Mouse (Mus musculus): ENCODE measurements around the gene Srbd1. TPM values are rescaled to one million over a fixed set of nuclear protein-coding genes. Genes with fewer than 3 reads are reported as not detected.

Gene Srbd1
- polyA plus RNA-seq, 1 experiment from 2014 or later = 11.6 TPM

- H3K9ac ChIP-seq (ENCODE audit: low read depth, low read length) = no peak overlapping the region
- ATAC-seq (ENCODE audit: low FRiP score, low TSS enrichment) = no peak
- 90% methylated on average over 6 of the region's 6 CpGs for WGBS
Observed at GRCm38 (mm10) chr17:86156999-86157398, 12.0 kb upstream of the Srbd1 start.

GRCm38 (mm10) chr17:86150867-86151348 lies 5.9 kb upstream of the Srbd1 start:
- Histone ChIP-seq H3K9me3 (ENCODE audit: control insufficient read depth, low read length) (peaks cover 5% of the 10 kb centered on the region; the same call in 1 of the 2 replicates), H3K4me3 (ENCODE audit: low read length) (no peak overlapping the region), H3K36me3 (ENCODE audit: control insufficient read depth, insufficient read depth, low read length) (no peaks in the 10 kb centered on the region), H3K9ac (ENCODE audit: low read depth, low read length) (no peak overlapping the region), H3K27ac (ENCODE audit: low read depth, low read length) (no peak overlapping the region), H3K4me2 (replicated peaks; ENCODE audit: low read depth, low read length) (no peak overlapping the region), H3K27me3 (ENCODE audit: control insufficient read depth, insufficient read depth, low read length) (no peaks in the 10 kb centered on the region), H3K4me1 (ENCODE audit: control insufficient read depth, insufficient read depth, low read length) (no peaks in the 10 kb centered on the region)
- peak; percentile 92 for ATAC-seq (ENCODE audit: low FRiP score, low TSS enrichment)
- WGBS = 14% methylated on average over 5 of the region's 5 CpGs

More at GRCm38 (mm10) chr17:86156999-86157398, 12.0 kb upstream of the Srbd1 start:
- Histone ChIP-seq H3K27me3 (ENCODE audit: control insufficient read depth, insufficient read depth, low read length) (no peaks in the 10 kb centered on the region), H3K4me3 (ENCODE audit: low read length) (no peak overlapping the region), H3K4me2 (replicated peaks; ENCODE audit: low read depth, low read length) (no peak overlapping the region), H3K36me3 (ENCODE audit: control insufficient read depth, insufficient read depth, low read length) (no peaks in the 10 kb centered on the region), H3K4me1 (ENCODE audit: control insufficient read depth, insufficient read depth, low read length) (no peaks in the 10 kb centered on the region), H3K27ac (ENCODE audit: low read depth, low read length) (no peak overlapping the region), H3K9me3 (ENCODE audit: control insufficient read depth, low read length) (peaks cover 5% of the 10 kb centered on the region; the same call in 1 of the 2 replicates)

DNA sequence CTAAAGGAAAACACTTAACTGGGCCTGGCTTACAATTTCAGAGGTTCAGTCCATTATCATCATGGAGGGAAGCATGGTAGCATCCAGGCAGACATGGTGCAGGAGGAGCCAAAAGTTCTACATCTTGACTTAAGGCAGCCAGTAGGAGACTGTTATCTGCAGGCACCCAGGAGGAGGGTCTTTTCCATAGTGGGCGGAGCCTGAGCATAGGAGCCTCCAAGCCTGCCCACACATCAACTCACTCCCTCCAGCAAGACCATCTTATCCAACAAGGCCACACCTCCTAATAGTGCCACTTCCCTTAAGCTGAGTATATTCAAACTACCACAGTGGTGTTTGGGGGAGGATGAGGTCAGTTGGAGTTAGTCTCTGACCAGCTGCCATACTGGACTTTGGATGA lies 4.8 kb upstream of the Srbd1 start:
- no peak overlapping the region for H3K27ac ChIP-seq (ENCODE audit: low read depth, low read length)
- H3K4me2 ChIP-seq (replicated peaks; ENCODE audit: low read depth, low read length) = no peak overlapping the region
- H3K4me3 ChIP-seq (ENCODE audit: low read length) = no peak overlapping the region
- H3K36me3 ChIP-seq (ENCODE audit: control insufficient read depth, insufficient read depth, low read length) = no peaks in the 10 kb centered on the region
- ATAC-seq (ENCODE audit: low FRiP score, low TSS enrichment) = no peak
- 95% methylated on average over 1 of the region's 1 CpGs for WGBS
- no peak overlapping the region for H3K9ac ChIP-seq (ENCODE audit: low read depth, low read length)
- H3K27me3 ChIP-seq (ENCODE audit: control insufficient read depth, insufficient read depth, low read length) = no peaks in the 10 kb centered on the region
- H3K9me3 ChIP-seq (ENCODE audit: control insufficient read depth, low read length) = peaks cover 5% of the 10 kb centered on the region; the same call in 1 of the 2 replicates
- no peaks in the 10 kb centered on the region for H3K4me1 ChIP-seq (ENCODE audit: control insufficient read depth, insufficient read depth, low read length)

GRCm38 (mm10) chr17:86144537-86145078 lies 367 bp downstream of the Srbd1 start:
- H3K4me3 ChIP-seq (ENCODE audit: low read length) = peak overlapping the region; percentile 62
- H3K4me1 ChIP-seq (ENCODE audit: control insufficient read depth, insufficient read depth, low read length) = 0 out of 2 replicates have a peak, but pooled peaks cover 5% of the 10 kb centered on the region
- peak; percentile 74 for ATAC-seq (ENCODE audit: low FRiP score, low TSS enrichment)
- no peaks in the 10 kb centered on the region for H3K27me3 ChIP-seq (ENCODE audit: control insufficient read depth, insufficient read depth, low read length)
- H3K36me3 ChIP-seq (ENCODE audit: control insufficient read depth, insufficient read depth, low read length) = no peaks in the 10 kb centered on the region; the same call in 1 of the 2 replicates
- 0 out of 2 replicates have a peak overlapping the region, but pooled peaks have one; percentile 7 for H3K27ac ChIP-seq (ENCODE audit: low read depth, low read length)
- no peaks in the 10 kb centered on the region for H3K9me3 ChIP-seq (ENCODE audit: control insufficient read depth, low read length)
- WGBS = under 1% methylated on average over 33 of the region's 33 CpGs
- H3K4me2 ChIP-seq (replicated peaks; ENCODE audit: low read depth, low read length) = peak overlapping the region; percentile 89
- H3K9ac ChIP-seq (ENCODE audit: low read depth, low read length) = peak overlapping the region; percentile 72

GRCm38 (mm10) chr17:86135835-86136234 lies 9.1 kb downstream of the Srbd1 start:
- no peaks in the 10 kb centered on the region for H3K27me3 ChIP-seq (ENCODE audit: control insufficient read depth, insufficient read depth, low read length)
- H3K4me2 ChIP-seq (replicated peaks; ENCODE audit: low read depth, low read length) = no peak overlapping the region
- ATAC-seq (ENCODE audit: low FRiP score, low TSS enrichment) = no peak
- H3K27ac ChIP-seq (ENCODE audit: low read depth, low read length) = no peak overlapping the region
- 81% methylated on average over 10 of the region's 10 CpGs for WGBS
- H3K36me3 ChIP-seq (ENCODE audit: control insufficient read depth, insufficient read depth, low read length) = peaks cover 47% of the 10 kb centered on the region
- no peak overlapping the region for H3K4me3 ChIP-seq (ENCODE audit: low read length)
- H3K9me3 ChIP-seq (ENCODE audit: control insufficient read depth, low read length) = no peaks in the 10 kb centered on the region
- H3K9ac ChIP-seq (ENCODE audit: low read depth, low read length) = no peak overlapping the region
- H3K4me1 ChIP-seq (ENCODE audit: control insufficient read depth, insufficient read depth, low read length) = no peaks in the 10 kb centered on the region

- H3K4me2 ChIP-seq (replicated peaks; ENCODE audit: low read depth, low read length) = no peak overlapping the region
- H3K9me3 ChIP-seq (ENCODE audit: control insufficient read depth, low read length) = no peaks in the 10 kb centered on the region
- no peak overlapping the region for H3K4me3 ChIP-seq (ENCODE audit: low read length)
- H3K27ac ChIP-seq (ENCODE audit: low read depth, low read length) = no peak overlapping the region
- no peaks in the 10 kb centered on the region for H3K4me1 ChIP-seq (ENCODE audit: control insufficient read depth, insufficient read depth, low read length)
- no peak overlapping the region for H3K9ac ChIP-seq (ENCODE audit: low read depth, low read length)
- H3K27me3 ChIP-seq (ENCODE audit: control insufficient read depth, insufficient read depth, low read length) = no peaks in the 10 kb centered on the region
- H3K36me3 ChIP-seq (ENCODE audit: control insufficient read depth, insufficient read depth, low read length) = peaks cover 55% of the 10 kb centered on the region
- WGBS = 72% methylated on average over 6 of the region's 6 CpGs
- ATAC-seq (ENCODE audit: low FRiP score, low TSS enrichment) = no peak
Observed at GRCm38 (mm10) chr17:86134461-86134860, 10.5 kb downstream of the Srbd1 start.

GRCm38 (mm10) chr17:86132534-86132933 lies 12.4 kb downstream of the Srbd1 start:
- WGBS = 37% methylated on average over 5 of the region's 5 CpGs
- H3K4me3 ChIP-seq (ENCODE audit: low read length) = no peak overlapping the region
- H3K36me3 ChIP-seq (ENCODE audit: control insufficient read depth, insufficient read depth, low read length) = peaks cover 51% of the 10 kb centered on the region
- peak; percentile 78 for ATAC-seq (ENCODE audit: low FRiP score, low TSS enrichment)
- H3K27ac ChIP-seq (ENCODE audit: low read depth, low read length) = no peak overlapping the region
- no peaks in the 10 kb centered on the region for H3K4me1 ChIP-seq (ENCODE audit: control insufficient read depth, insufficient read depth, low read length)
- H3K9me3 ChIP-seq (ENCODE audit: control insufficient read depth, low read length) = no peaks in the 10 kb centered on the region
- H3K27me3 ChIP-seq (ENCODE audit: control insufficient read depth, insufficient read depth, low read length) = no peaks in the 10 kb centered on the region
- H3K4me2 ChIP-seq (replicated peaks; ENCODE audit: low read depth, low read length) = no peak overlapping the region
- H3K9ac ChIP-seq (ENCODE audit: low read depth, low read length) = no peak overlapping the region

DNA sequence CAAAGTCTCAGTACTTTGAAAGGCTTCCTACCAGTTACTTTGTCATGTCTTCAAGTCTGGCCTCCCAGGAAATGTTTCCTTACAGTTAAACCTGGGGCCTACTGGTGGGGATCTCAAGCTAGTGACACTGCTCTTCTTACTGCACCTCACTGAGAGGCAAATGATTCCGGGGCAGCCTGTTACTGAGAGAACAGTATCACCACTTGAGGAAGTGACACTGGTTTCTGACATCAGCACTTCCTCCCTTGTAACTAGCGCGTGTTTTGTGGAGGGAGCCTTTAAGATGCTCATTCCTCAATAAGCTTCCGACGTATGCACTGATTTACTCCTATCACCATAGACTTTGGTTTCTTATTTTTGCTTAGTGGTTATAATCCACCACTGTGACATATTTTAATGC lies 16.8 kb downstream of the Srbd1 start:
- WGBS = 94% methylated on average over 5 of the region's 5 CpGs
- H3K4me2 ChIP-seq (replicated peaks; ENCODE audit: low read depth, low read length) = no peak overlapping the region
- H3K27ac ChIP-seq (ENCODE audit: low read depth, low read length) = no peak overlapping the region
- no peaks in the 10 kb centered on the region for H3K4me1 ChIP-seq (ENCODE audit: control insufficient read depth, insufficient read depth, low read length)
- H3K9me3 ChIP-seq (ENCODE audit: control insufficient read depth, low read length) = no peaks in the 10 kb centered on the region
- H3K9ac ChIP-seq (ENCODE audit: low read depth, low read length) = no peak overlapping the region
- H3K27me3 ChIP-seq (ENCODE audit: control insufficient read depth, insufficient read depth, low read length) = no peaks in the 10 kb centered on the region
- no peak for ATAC-seq (ENCODE audit: low FRiP score, low TSS enrichment)
- peaks cover 43% of the 10 kb centered on the region for H3K36me3 ChIP-seq (ENCODE audit: control insufficient read depth, insufficient read depth, low read length)
- no peak overlapping the region for H3K4me3 ChIP-seq (ENCODE audit: low read length)

DNA sequence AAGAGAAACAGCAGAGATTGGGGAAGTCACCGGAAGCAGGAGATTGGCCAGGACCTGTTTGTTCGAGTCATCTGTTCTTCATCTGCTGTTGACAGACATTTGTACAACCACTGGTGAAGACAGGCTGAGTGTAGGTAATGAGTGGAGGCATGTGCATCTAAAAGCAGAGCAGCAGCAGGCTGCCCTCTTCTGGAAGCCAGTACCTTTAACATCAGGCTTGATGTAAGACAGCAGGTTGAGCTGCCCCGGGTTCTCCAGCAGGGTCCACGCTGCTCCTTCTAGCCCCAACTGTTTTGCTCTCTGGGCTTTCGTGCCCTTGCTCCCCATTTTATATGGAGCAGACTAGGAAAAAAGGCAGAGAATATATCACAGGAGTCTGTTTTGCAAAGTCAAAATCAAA lies 19.1 kb downstream of the Srbd1 start:
- ATAC-seq (ENCODE audit: low FRiP score, low TSS enrichment) = no peak
- H3K36me3 ChIP-seq (ENCODE audit: control insufficient read depth, insufficient read depth, low read length) = peaks cover 55% of the 10 kb centered on the region
- no peak overlapping the region for H3K27ac ChIP-seq (ENCODE audit: low read depth, low read length)
- no peak overlapping the region for H3K4me3 ChIP-seq (ENCODE audit: low read length)
- H3K9me3 ChIP-seq (ENCODE audit: control insufficient read depth, low read length) = no peaks in the 10 kb centered on the region
- no peaks in the 10 kb centered on the region for H3K27me3 ChIP-seq (ENCODE audit: control insufficient read depth, insufficient read depth, low read length)
- no peak overlapping the region for H3K9ac ChIP-seq (ENCODE audit: low read depth, low read length)
- H3K4me2 ChIP-seq (replicated peaks; ENCODE audit: low read depth, low read length) = no peak overlapping the region
- H3K4me1 ChIP-seq (ENCODE audit: control insufficient read depth, insufficient read depth, low read length) = no peaks in the 10 kb centered on the region
- WGBS = 86% methylated on average over 5 of the region's 5 CpGs

Data from kidney, embryonic 14.5 days (tissue).